Mouse (Mus musculus) embryo, embryonic 11 days (tissue): ENCODE results near the gene Ifitm6.
"Not testable (repeated sequence)": the region's sequence is repeated elsewhere in the genome, so short reads cannot be mapped to it uniquely, and the experiment has no call there.

Source experiments
- DNase-seq: peaks from one replicate; pipeline ENCODE4 v3.0.0-alpha.2; 2015

Ifitm6 gene

DNA sequence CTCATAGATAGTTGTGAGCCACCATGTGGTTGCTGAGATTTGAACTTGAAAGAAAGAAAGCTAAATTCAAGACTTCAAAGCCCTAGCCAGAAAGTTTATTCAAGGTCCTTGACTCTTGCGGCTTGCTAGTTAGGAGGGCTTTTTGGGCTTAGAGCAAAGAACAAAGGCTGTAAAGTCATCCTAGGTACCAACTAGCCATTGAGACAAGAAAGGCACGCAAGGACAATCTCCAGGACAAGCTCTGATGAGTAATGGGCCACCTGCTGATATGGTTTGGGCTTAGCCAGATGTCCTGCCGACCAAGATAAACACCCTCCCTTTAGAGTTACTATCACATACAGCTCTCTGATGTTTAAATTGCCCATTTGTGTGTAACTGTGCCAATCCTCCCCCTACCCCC is 49.0 kb downstream of the Ifitm6 start:
- DNase-seq: not testable (repeated sequence)

GRCm38 (mm10) chr7:140967862-140968591 is 49.7 kb downstream of the Ifitm6 start:
- DNase-seq: peak; percentile 66

- no peak for DNase-seq
Observed at GRCm38 (mm10) chr7:140966921-140967320, 50.8 kb downstream of the Ifitm6 start, which contains the start of gene Ifitm1. Gene Ifitm1, plus strand, starts transcription at chr7:140967221.
